Mouse (Mus musculus): Measurements from ENCODE around the gene Slc38a7.

GRCm38 (mm10) chr8:95887578-95888284 is 34.4 kb upstream of the Slc38a7 start:
- TF ChIP-seq CTCF (IDR thresholded peaks at IDR 0.05; ENCODE audit: insufficient read depth, low read length) = no peak
- no peak for TF ChIP-seq POLR2A (IDR thresholded peaks at IDR 0.05; ENCODE audit: borderline replicate concordance, extremely low read depth, low read depth, low read length)

Measured in lung, adult 2 months (tissue).